Mouse (Mus musculus) stomach, postnatal 0 days (tissue): ENCODE data around the gene Kars. TPM values are rescaled to one million over a fixed set of nuclear protein-coding genes. Genes with fewer than 3 reads are reported as not detected.
A peak's percentile ranks its signal among the peaks of the same experiment; 100 is the strongest.

Experiments used
- ATAC-seq: fragments of 200-750 bp; cut with Nextera tagmentation; 2 replicates; pipeline ENCODE4 v1.8.0; 2017; ENCODE audit not compliant: low FRiP score, low TSS enrichment
- DNase-seq: peaks from one replicate; pipeline ENCODE4 v3.0.0-alpha.2; 2016; ENCODE audit warnings: low spot score
- H3K27ac ChIP-seq: fragments of 300-500 bp; sonication (generic); replicated peaks from 2 replicates; pipeline ENCODE4 v1.5.1; 2014; ENCODE audit warnings: mild to moderate bottlenecking, control low read depth
- H3K27me3 ChIP-seq: fragments of 300-500 bp; sonication (generic); 2 replicates; pipeline ENCODE4 v1.6.1; 2014; ENCODE audit warnings: low read length; ENCODE audit not compliant: control insufficient read depth, insufficient read depth
- H3K36me3 ChIP-seq: fragments of 300-500 bp; sonication (generic); 2 replicates; pipeline ENCODE4 v1.6.1; 2014; ENCODE audit warnings: low read length, mixed read lengths; ENCODE audit not compliant: control insufficient read depth, insufficient read depth
- H3K4me1 ChIP-seq: fragments of 300-500 bp; sonication (generic); replicated peaks from 2 replicates; pipeline ENCODE4 v1.6.1; 2014; ENCODE audit warnings: antibody characterized with exemption; ENCODE audit not compliant: control insufficient read depth, insufficient read depth
- H3K4me2 ChIP-seq: fragments of 300-500 bp; sonication (generic); replicated peaks from 2 replicates; pipeline ENCODE4 v1.6.1; 2014; ENCODE audit warnings: low read depth, mild to moderate bottlenecking, control low read depth, moderate library complexity
- H3K4me3 ChIP-seq: fragments of 300-500 bp; sonication (generic); 2 replicates; pipeline ENCODE4 v1.5.1; 2014; ENCODE audit warnings: low read depth, low read length, control low read depth
- H3K9ac ChIP-seq: fragments of 300-500 bp; sonication (generic); 2 replicates; pipeline ENCODE4 v1.6.1; 2014; ENCODE audit warnings: mild to moderate bottlenecking, low read length, control low read depth, mixed read lengths
- H3K9me3 ChIP-seq: fragments of 300-500 bp; sonication (generic); 2 replicates; pipeline ENCODE4 v1.6.1; 2016; ENCODE audit warnings: low read length; ENCODE audit not compliant: control insufficient read depth
- CTCF ChIP-seq: IDR thresholded peaks from 2 replicates; pipeline ENCODE4 v1.5.1; 2016; ENCODE audit warnings: antibody characterized with exemption, low read depth, mild to moderate bottlenecking, moderate library complexity
- EP300 ChIP-seq: optimal IDR thresholded peaks from 2 replicates; pipeline ENCODE3; 2016; ENCODE audit warnings: antibody characterized with exemption
- WGBS: fragments of 180-500 bp; shearing (Covaris S2); extraction: QIAGEN DNeasy Blood & Tissue Kit; methylation state at CpG from one replicate; pipeline ENCODE4 v1.1.7; 2014; 5-methylcytosine and 5-hydroxymethylcytosine counted together
- polyA plus RNA-seq: library from polyadenylated mRNA; unstranded; fragments of >200 nt; fragmentation: Nextera tagmentation; extraction: Ambion mirVana; gene quantifications from 2 replicates; pipeline ENCODE4 v1.2.1, GENCODE M21; 2015

Kars gene
- polyA plus RNA-seq, 1 experiment from 2014 or later: 96.5 TPM

- H3K27me3 ChIP-seq: no peaks in the 10 kb centered on the region
- 0 out of 2 replicates have a peak, but pooled peaks cover 2% of the 10 kb centered on the region for H3K36me3 ChIP-seq
- H3K4me3 ChIP-seq: no peak within 1 kb of the TSS
- no peaks in the 10 kb centered on the region for H3K9me3 ChIP-seq
- H3K4me2 ChIP-seq: no peak within 1 kb of the TSS
- H3K27ac ChIP-seq: no peak within 1 kb of the TSS
- no peak for ATAC-seq
- no peak for TF ChIP-seq EP300
- no peak for TF ChIP-seq CTCF
- H3K9ac ChIP-seq: no peak within 1 kb of the TSS
- peaks cover 2% of the 10 kb centered on the region; the same call in 1 of the 2 replicates for H3K4me1 ChIP-seq
- no peak for DNase-seq
- 95% methylated on average over 11 of the region's 11 CpGs for WGBS
Observed at GRCm38 (mm10) chr8:112014936-112015335, 3.8 kb upstream of the Kars start, which contains the start of gene Gm6793. Gene Gm6793, minus strand, starts transcription at chr8:112015036.

- Histone ChIP-seq H3K9ac (peak overlapping the region; percentile 85), H3K4me2 (peak overlapping the region; percentile 95), H3K27me3 (no peaks in the 10 kb centered on the region), H3K36me3 (no peaks in the 10 kb centered on the region), H3K4me1 (peaks cover 2% of the 10 kb centered on the region; the same call in 1 of the 2 replicates), H3K9me3 (no peaks in the 10 kb centered on the region), H3K4me3 (peak overlapping the region; percentile 87), H3K27ac (peak overlapping the region; percentile 88)
- peak; percentile 55 for DNase-seq
- under 1% methylated on average over 40 of the region's 40 CpGs for WGBS
- peak; percentile 56 for ATAC-seq
- TF ChIP-seq EP300 (no peak), CTCF (no peak)
Observed at GRCm38 (mm10) chr8:112011816-112012242, 706 bp upstream of the Kars start.

GRCm38 (mm10) chr8:112009558-112009957 lies 1.6 kb downstream of the Kars start:
- Histone ChIP-seq H3K36me3 (peaks cover 3% of the 10 kb centered on the region; the same call in 1 of the 2 replicates), H3K9ac (no peak overlapping the region), H3K27ac (no peak overlapping the region), H3K27me3 (no peaks in the 10 kb centered on the region), H3K9me3 (no peaks in the 10 kb centered on the region), H3K4me2 (no peak overlapping the region), H3K4me3 (no peak overlapping the region), H3K4me1 (peaks cover 2% of the 10 kb centered on the region; the same call in 1 of the 2 replicates)
- no peak for DNase-seq
- no peak for TF ChIP-seq CTCF
- TF ChIP-seq EP300: no peak
- no peak for ATAC-seq
- 88% methylated on average over 7 of the region's 7 CpGs for WGBS

GRCm38 (mm10) chr8:112007669-112008068 lies 3.5 kb downstream of the Kars start:
- WGBS: 85% methylated on average over 2 of the region's 2 CpGs
- no peak for ATAC-seq
- Histone ChIP-seq H3K4me3 (no peak overlapping the region), H3K9ac (no peak overlapping the region), H3K4me2 (no peak overlapping the region), H3K27ac (no peak overlapping the region), H3K36me3 (peaks cover 4% of the 10 kb centered on the region; the same call in 1 of the 2 replicates), H3K9me3 (no peaks in the 10 kb centered on the region), H3K27me3 (no peaks in the 10 kb centered on the region), H3K4me1 (0 out of 2 replicates have a peak, but pooled peaks cover 2% of the 10 kb centered on the region)
- no peak for TF ChIP-seq CTCF
- DNase-seq: no peak

GRCm38 (mm10) chr8:112005601-112006000 lies 5.5 kb downstream of the Kars start:
- 83% methylated on average over 6 of the region's 6 CpGs for WGBS
- no peak for ATAC-seq
- Histone ChIP-seq H3K27me3 (no peaks in the 10 kb centered on the region), H3K4me2 (no peak overlapping the region), H3K27ac (no peak overlapping the region), H3K36me3 (peaks cover 22% of the 10 kb centered on the region), H3K9me3 (no peaks in the 10 kb centered on the region), H3K4me1 (0 out of 2 replicates have a peak, but pooled peaks cover 2% of the 10 kb centered on the region), H3K4me3 (no peak overlapping the region), H3K9ac (no peak overlapping the region)
- TF ChIP-seq EP300 (no peak), CTCF (no peak)
- no peak for DNase-seq

GRCm38 (mm10) chr8:112004754-112005153 lies 6.4 kb downstream of the Kars start:
- no peak overlapping the region for H3K4me2 ChIP-seq
- ATAC-seq (no peak), DNase-seq (no peak)
- no peaks in the 10 kb centered on the region for H3K4me1 ChIP-seq
- peaks cover 25% of the 10 kb centered on the region for H3K36me3 ChIP-seq
- no peaks in the 10 kb centered on the region for H3K27me3 ChIP-seq
- H3K27ac ChIP-seq: no peak overlapping the region
- no peak overlapping the region for H3K4me3 ChIP-seq
- H3K9me3 ChIP-seq: no peaks in the 10 kb centered on the region
- no peak overlapping the region for H3K9ac ChIP-seq
- no peak for TF ChIP-seq EP300
- no peak for TF ChIP-seq CTCF
